Mouse (Mus musculus): ENCODE results near the gene Gemin7.

DNA sequence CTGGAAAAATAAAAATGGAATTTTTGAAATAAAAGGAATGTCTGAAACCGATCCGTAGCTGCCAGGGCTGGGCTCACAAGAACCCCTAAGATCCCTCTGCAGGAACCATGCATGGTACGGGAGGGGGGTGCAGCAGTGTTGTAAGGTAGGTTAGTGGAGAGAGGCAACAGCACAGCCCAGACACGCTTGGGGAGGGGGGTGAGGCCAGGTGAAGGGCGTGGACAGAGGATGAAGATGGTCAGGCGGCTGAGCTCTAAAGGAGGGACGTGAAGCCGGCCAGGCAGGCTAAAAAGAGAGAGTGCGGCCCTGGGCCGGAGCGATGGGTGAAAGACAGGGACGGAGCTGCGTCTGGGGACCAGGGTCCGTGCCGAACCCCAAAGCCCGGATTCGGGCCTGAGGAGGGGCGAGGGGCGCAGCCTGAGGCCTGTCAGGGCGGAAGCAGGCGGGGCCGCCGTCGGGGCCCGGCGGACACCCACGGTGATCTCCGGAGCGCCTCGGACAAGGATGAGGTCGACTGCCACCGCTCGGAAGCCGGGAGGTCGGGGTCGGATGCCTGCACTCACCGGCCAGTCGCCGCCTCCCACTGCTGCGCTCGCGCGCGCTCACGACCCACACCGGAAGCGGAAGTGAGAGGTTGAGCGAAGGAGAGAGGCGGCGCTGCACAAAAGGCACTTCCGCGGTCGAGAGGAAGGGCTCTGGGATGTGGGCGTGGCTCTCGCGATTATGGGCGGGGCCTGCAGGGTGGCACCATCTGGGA, 26.6 kb upstream of the Gemin7 start, which contains the start of gene Clasrp:
- TF ChIP-seq CTCF (IDR thresholded peaks at IDR 0.05; ENCODE audit: control insufficient read depth, insufficient read depth, insufficient read length): no peak
- TF ChIP-seq MAX (IDR thresholded peaks at IDR 0.05): peak; percentile 12
- TF ChIP-seq FOSL1 (IDR thresholded peaks at IDR 0.05; ENCODE audit: insufficient read depth, low read length, poor library complexity, severe bottlenecking): no peak
- TF ChIP-seq MYOG (IDR thresholded peaks at IDR 0.05; ENCODE audit: control insufficient read depth, extremely low read depth, insufficient read length): no peak
- no peak for TF ChIP-seq CEBPB (IDR thresholded peaks at IDR 0.05; ENCODE audit: low read depth)

Measured in C2C12 (cell line).